Mouse (Mus musculus): ENCODE measurements around the gene Fads1. TPM values are rescaled to one million over a fixed set of nuclear protein-coding genes. Genes with fewer than 3 reads are reported as not detected.

Fads1 gene
- polyA plus RNA-seq, 1 experiment from 2014 or later = 148 TPM

DNA sequence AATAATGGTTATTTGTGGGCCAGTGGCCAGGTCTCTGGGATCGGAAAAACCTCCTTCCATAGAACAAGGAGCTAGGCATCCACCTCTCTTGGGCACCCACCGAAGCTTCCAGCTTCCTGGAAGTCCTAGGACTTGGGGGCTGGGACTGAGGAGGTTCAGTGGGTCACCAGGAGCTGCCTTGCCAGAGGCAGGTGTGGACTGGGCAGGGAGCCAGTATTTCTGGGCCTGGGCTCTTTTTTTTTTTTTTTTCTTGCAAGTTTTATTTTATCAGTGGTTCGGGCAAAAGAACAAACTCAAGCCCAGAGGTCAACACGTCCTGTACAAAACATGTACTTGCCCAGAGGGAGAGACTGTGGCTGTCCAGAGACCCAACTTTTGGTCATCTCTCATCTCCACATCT, 43.1 kb downstream of the Fads1 start:
- Histone ChIP-seq H3K27me3 (ENCODE audit: control insufficient read depth, insufficient read depth, low read length) (no peaks in the 10 kb centered on the region), H3K4me1 (ENCODE audit: control insufficient read depth, insufficient read depth, low read length) (no peaks in the 10 kb centered on the region), H3K36me3 (ENCODE audit: control insufficient read depth, insufficient read depth, low read length) (no peaks in the 10 kb centered on the region), H3K27ac (ENCODE audit: low read depth, low read length) (no peak overlapping the region), H3K9me3 (ENCODE audit: control insufficient read depth, low read length) (no peaks in the 10 kb centered on the region), H3K9ac (replicated peaks; ENCODE audit: low read depth, low read length) (no peak overlapping the region), H3K4me3 (ENCODE audit: low read depth, low read length) (no peak overlapping the region), H3K4me2 (ENCODE audit: low read depth, low read length) (no peak overlapping the region)
- no peak for ATAC-seq (ENCODE audit: low read depth)
- 90% methylated on average over 4 of the region's 4 CpGs for WGBS

DNA sequence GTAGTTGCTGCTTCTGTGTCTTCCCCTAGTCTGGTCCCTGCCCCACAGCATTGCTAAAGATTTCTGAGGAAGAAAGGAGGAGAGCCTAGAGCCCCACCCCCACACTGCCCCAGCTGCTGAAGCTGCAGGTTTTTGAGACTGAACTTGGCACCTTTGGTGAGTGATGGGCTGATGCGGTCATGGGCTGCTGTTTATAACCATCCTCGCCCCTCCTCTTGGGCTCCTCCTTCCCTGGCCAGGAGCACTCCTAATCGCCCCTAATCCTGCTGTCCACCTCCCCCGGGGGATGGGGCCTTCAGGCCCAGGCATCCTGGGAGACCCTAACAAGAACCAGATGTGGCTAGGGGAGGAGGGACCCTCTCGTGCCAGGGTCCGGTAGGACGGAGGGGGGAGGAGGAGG, 48.3 kb downstream of the Fads1 start:
- H3K9ac ChIP-seq (replicated peaks; ENCODE audit: low read depth, low read length) = no peak overlapping the region
- 11% methylated on average over 7 of the region's 7 CpGs for WGBS
- ATAC-seq (ENCODE audit: low read depth) = no peak

DNA sequence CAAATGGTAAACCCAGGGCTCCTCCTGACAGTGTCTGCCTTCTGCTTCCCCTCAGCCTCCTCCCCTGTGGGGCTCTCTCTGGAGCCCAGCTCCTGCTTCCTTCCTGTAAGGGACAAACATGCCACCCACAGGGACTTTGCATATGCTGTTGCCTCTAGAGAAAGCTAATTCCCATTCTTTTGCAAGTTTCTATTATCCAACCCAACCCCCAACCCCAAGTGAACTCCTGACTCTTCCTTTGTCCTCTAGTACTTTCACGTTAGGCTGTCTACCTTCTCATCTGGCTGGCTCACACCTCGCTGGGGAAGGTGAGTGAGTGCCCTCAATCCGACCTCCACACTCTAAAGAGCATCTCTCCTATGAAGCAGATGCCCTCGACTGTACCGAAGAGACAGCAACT, 49.2 kb downstream of the Fads1 start:
- Histone ChIP-seq H3K36me3 (ENCODE audit: control insufficient read depth, insufficient read depth, low read length) (no peaks in the 10 kb centered on the region), H3K27ac (ENCODE audit: low read depth, low read length) (no peak overlapping the region), H3K9me3 (ENCODE audit: control insufficient read depth, low read length) (no peaks in the 10 kb centered on the region), H3K4me2 (ENCODE audit: low read depth, low read length) (no peak overlapping the region), H3K9ac (replicated peaks; ENCODE audit: low read depth, low read length) (no peak overlapping the region), H3K27me3 (ENCODE audit: control insufficient read depth, insufficient read depth, low read length) (no peaks in the 10 kb centered on the region), H3K4me1 (ENCODE audit: control insufficient read depth, insufficient read depth, low read length) (no peaks in the 10 kb centered on the region), H3K4me3 (ENCODE audit: low read depth, low read length) (no peak overlapping the region)
- ATAC-seq (ENCODE audit: low read depth) = no peak
- 13% methylated on average over 5 of the region's 5 CpGs for WGBS

More for the DNA sequence above, 48.3 kb downstream of the Fads1 start:
- Histone ChIP-seq H3K9me3 (ENCODE audit: control insufficient read depth, low read length) (no peaks in the 10 kb centered on the region), H3K36me3 (ENCODE audit: control insufficient read depth, insufficient read depth, low read length) (no peaks in the 10 kb centered on the region), H3K27ac (ENCODE audit: low read depth, low read length) (no peak overlapping the region), H3K4me2 (ENCODE audit: low read depth, low read length) (no peak overlapping the region), H3K27me3 (ENCODE audit: control insufficient read depth, insufficient read depth, low read length) (no peaks in the 10 kb centered on the region), H3K4me3 (ENCODE audit: low read depth, low read length) (no peak overlapping the region), H3K4me1 (ENCODE audit: control insufficient read depth, insufficient read depth, low read length) (no peaks in the 10 kb centered on the region)

DNA sequence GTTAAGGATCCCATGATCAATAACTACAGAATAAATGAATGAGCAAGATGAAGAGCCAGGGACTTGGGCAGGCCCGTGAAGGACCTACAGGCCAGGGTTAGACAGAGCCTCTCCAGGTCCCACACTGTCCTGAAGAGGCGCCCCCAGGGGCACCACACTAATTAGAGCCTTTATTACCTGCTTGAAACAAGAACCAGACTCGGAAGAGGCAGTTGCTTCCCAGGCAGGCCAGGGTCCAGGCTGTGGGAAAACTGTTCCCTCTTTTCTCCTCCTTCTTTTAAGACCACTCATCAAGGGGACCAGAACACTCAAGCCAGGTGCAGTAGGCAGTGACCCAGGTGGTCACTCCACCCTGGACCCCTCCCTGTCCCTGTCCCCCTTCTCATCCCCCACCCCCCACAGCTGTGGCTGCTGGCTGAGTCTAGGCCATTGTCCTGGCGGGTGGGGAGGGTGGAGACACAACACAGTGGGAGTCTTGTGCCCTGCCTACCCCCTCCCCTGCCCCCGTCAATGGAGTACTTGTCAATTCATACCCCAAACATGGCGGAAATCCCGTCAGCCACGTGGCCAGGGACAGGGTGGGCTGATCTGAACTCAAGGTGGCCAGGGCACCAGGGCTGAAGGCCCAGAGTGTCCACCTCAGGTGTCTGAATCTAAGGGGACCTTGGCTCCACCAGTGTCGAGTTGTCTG, 49.8 kb downstream of the Fads1 start:
- H3K4me3 ChIP-seq (ENCODE audit: low read depth, low read length) = no peak overlapping the region
- H3K9ac ChIP-seq (replicated peaks; ENCODE audit: low read depth, low read length) = no peak overlapping the region
- no peak overlapping the region for H3K27ac ChIP-seq (ENCODE audit: low read depth, low read length)
- no peak overlapping the region for H3K4me2 ChIP-seq (ENCODE audit: low read depth, low read length)
- no peak for ATAC-seq (ENCODE audit: low read depth)
- no peaks in the 10 kb centered on the region for H3K4me1 ChIP-seq (ENCODE audit: control insufficient read depth, insufficient read depth, low read length)
- no peaks in the 10 kb centered on the region for H3K27me3 ChIP-seq (ENCODE audit: control insufficient read depth, insufficient read depth, low read length)
- H3K9me3 ChIP-seq (ENCODE audit: control insufficient read depth, low read length) = no peaks in the 10 kb centered on the region
- no peaks in the 10 kb centered on the region for H3K36me3 ChIP-seq (ENCODE audit: control insufficient read depth, insufficient read depth, low read length)
- 31% methylated on average over 9 of the region's 9 CpGs for WGBS

DNA sequence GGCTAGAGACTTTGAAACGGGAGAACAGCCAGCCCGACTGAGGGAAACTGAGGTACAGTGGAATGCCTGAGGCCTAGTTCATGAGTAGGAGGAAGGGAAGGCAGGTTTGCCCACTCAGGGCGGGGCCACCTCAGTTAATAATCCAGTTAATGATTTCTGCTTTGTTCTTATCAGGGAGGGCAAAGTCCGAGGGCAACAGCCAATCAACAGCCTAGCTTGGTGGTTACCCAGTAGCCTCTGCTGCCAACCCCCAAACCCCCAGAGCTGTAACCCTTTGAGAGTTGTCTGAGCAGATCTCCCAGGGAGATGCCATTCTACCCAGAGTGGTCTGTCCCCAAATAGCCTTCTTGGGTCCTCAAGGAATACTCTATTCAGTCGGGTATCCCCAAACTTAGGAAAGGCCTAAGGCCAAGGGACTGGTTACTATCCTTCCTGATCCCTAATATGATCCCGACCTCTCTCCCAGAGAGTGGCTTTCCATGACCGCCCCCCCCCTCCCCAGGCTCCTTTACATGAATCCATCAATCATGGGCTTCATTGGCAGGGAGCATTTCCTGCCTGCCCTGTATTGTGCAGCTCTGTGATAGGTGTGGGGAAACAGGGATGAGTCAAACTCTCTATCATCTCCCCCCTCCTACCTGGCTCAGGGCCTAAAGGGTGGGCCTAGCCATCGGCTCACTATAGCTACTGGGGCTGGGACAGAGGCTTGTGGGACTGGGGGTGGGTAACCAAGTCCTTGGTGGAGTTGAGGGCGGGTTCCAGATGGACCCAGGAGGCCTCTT, 53.3 kb downstream of the Fads1 start:
- peaks cover 5% of the 10 kb centered on the region for H3K27me3 ChIP-seq (ENCODE audit: control insufficient read depth, insufficient read depth, low read length)
- no peaks in the 10 kb centered on the region for H3K9me3 ChIP-seq (ENCODE audit: control insufficient read depth, low read length)
- H3K4me1 ChIP-seq (ENCODE audit: control insufficient read depth, insufficient read depth, low read length) = peaks cover 4% of the 10 kb centered on the region; the same call in 1 of the 2 replicates
- no peak overlapping the region for H3K4me3 ChIP-seq (ENCODE audit: low read depth, low read length)
- no peak for ATAC-seq (ENCODE audit: low read depth)
- no peaks in the 10 kb centered on the region for H3K36me3 ChIP-seq (ENCODE audit: control insufficient read depth, insufficient read depth, low read length)
- no peak overlapping the region for H3K27ac ChIP-seq (ENCODE audit: low read depth, low read length)
- no peak overlapping the region for H3K4me2 ChIP-seq (ENCODE audit: low read depth, low read length)
- 89% methylated on average over 9 of the region's 9 CpGs for WGBS
- H3K9ac ChIP-seq (replicated peaks; ENCODE audit: low read depth, low read length) = no peak overlapping the region

DNA sequence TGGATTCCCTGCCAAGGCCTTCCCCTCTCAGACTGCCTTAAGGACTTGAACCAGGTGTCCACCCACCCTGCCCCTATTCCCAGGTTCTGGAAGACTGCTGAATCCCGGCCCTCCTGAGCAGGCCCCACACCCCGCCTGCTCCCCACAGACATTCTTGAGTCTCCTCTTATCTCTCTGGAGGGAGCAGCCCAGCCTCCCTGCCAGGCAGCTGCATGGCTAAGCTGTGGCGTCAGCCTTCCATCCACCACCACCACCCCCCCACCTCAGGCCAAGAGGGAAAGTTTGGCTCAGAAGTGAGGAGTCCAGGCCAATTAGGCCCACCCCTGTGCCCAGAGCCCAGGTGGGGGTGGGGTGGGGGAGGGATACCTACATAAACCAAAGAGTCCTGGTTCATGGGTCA, 55.8 kb downstream of the Fads1 start:
- no peak for ATAC-seq (ENCODE audit: low read depth)
- peaks cover 5% of the 10 kb centered on the region for H3K27me3 ChIP-seq (ENCODE audit: control insufficient read depth, insufficient read depth, low read length)
- H3K4me1 ChIP-seq (ENCODE audit: control insufficient read depth, insufficient read depth, low read length) = peaks cover 4% of the 10 kb centered on the region; the same call in 1 of the 2 replicates
- no peaks in the 10 kb centered on the region for H3K9me3 ChIP-seq (ENCODE audit: control insufficient read depth, low read length)
- no peaks in the 10 kb centered on the region for H3K36me3 ChIP-seq (ENCODE audit: control insufficient read depth, insufficient read depth, low read length)
- H3K27ac ChIP-seq (ENCODE audit: low read depth, low read length) = no peak overlapping the region
- no peak overlapping the region for H3K4me3 ChIP-seq (ENCODE audit: low read depth, low read length)
- H3K9ac ChIP-seq (replicated peaks; ENCODE audit: low read depth, low read length) = no peak overlapping the region
- no peak overlapping the region for H3K4me2 ChIP-seq (ENCODE audit: low read depth, low read length)
- 78% methylated on average over 3 of the region's 3 CpGs for whole genome bisulfite sequencing

DNA sequence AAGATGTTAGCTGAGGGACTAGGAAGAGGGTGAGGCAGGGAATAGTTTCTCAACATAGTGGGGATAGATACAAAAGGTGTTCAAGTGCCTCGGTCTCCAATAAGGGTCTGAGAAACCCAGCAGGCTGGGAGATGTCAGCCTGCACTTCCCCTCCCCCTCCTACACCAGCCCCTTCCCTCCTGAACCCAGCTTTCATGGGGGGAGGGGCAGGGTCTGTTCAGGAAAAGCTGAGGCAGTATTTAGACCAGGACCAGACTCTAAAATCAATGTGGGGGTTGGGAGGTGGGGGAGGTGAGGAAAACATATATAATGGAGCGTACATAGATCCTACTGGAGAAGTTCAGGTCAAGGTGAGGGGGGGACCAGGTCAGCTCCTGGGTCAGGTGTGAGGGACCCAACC, 56.7 kb downstream of the Fads1 start:
- no peaks in the 10 kb centered on the region for H3K9me3 ChIP-seq (ENCODE audit: control insufficient read depth, low read length)
- no peaks in the 10 kb centered on the region for H3K36me3 ChIP-seq (ENCODE audit: control insufficient read depth, insufficient read depth, low read length)
- no peak overlapping the region for H3K4me2 ChIP-seq (ENCODE audit: low read depth, low read length)
- H3K4me1 ChIP-seq (ENCODE audit: control insufficient read depth, insufficient read depth, low read length) = peaks cover 4% of the 10 kb centered on the region; the same call in 1 of the 2 replicates
- H3K27me3 ChIP-seq (ENCODE audit: control insufficient read depth, insufficient read depth, low read length) = peaks cover 5% of the 10 kb centered on the region
- WGBS = 53% methylated on average over 2 of the region's 2 CpGs
- H3K4me3 ChIP-seq (ENCODE audit: low read depth, low read length) = no peak overlapping the region
- ATAC-seq (ENCODE audit: low read depth) = no peak; the same call in 1 of the 2 replicates
- no peak overlapping the region for H3K27ac ChIP-seq (ENCODE audit: low read depth, low read length)
- no peak overlapping the region for H3K9ac ChIP-seq (replicated peaks; ENCODE audit: low read depth, low read length)

DNA sequence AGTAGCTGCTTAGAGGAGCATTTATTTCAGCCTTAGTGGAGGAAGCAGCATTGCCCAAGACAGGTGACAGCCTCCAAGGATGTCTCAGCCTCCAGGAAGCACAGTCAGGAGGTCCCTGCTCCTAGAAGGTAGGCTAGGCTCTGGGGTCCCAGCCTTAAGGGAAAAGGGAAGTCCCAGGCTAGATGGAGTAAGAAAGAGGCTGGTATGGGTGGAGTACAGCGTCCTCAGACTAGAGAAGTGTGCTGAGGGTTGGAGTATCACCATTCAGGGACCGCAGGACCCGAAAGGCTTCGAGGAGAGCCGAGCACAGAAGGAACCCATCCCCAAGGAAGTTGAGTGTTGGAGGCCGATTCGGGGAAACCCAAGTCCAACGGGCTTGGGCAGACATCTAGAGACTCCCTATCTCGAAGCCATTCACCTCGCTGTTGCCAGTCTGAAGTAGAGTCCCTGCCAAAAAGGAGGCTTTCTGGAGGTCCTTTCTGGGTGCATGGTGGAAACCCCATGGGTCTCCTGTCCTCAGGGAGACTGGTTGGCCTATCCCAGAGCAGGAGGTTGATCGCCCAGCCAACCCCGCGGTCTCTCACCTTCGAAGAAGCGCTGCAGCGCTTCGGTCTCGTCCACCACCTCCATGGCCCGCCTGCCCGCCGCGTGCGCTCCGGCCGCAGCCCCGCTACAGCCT, 57.4 kb downstream of the Fads1 start:
- peaks cover 4% of the 10 kb centered on the region; the same call in 1 of the 2 replicates for H3K4me1 ChIP-seq (ENCODE audit: control insufficient read depth, insufficient read depth, low read length)
- H3K9ac ChIP-seq (replicated peaks; ENCODE audit: low read depth, low read length) = peak overlapping the region; percentile 37; the same call in 1 of the 2 replicates
- peak overlapping the region; percentile 31 for H3K4me3 ChIP-seq (ENCODE audit: low read depth, low read length)
- no peak overlapping the region for H3K27ac ChIP-seq (ENCODE audit: low read depth, low read length)
- no peaks in the 10 kb centered on the region for H3K36me3 ChIP-seq (ENCODE audit: control insufficient read depth, insufficient read depth, low read length)
- H3K27me3 ChIP-seq (ENCODE audit: control insufficient read depth, insufficient read depth, low read length) = peaks cover 5% of the 10 kb centered on the region
- no peaks in the 10 kb centered on the region for H3K9me3 ChIP-seq (ENCODE audit: control insufficient read depth, low read length)
- no peak for ATAC-seq (ENCODE audit: low read depth)
- 6% methylated on average over 20 of the region's 26 CpGs for WGBS
- H3K4me2 ChIP-seq (ENCODE audit: low read depth, low read length) = peak overlapping the region; percentile 60

Measured in neural tube, embryonic 14.5 days (tissue).